Mouse (Mus musculus): ENCODE measurements around the gene Pnmal1.

DNA sequence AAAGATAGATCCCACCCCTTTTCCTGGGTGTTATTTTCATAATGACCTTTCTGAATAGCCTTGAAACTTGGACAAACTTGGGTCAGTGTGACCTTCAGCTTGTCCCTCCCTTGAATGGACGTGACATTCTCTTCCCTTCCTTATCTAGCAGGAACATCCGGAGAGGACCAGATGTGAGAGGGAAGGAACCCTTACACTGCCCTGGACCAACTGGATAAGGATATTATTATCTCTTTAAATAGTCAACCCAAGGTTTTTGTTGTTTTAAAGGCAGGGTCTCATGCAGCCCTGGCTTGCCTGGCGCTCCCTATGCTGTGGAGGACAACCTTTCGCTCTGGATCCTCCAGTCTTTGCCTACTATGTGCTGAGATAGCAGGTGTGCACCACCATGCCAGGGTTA lies 39.8 kb downstream of the Pnmal1 start:
- no peak for TF ChIP-seq CTCF (IDR thresholded peaks at IDR 0.05; ENCODE audit: extremely low read depth, insufficient read length, insufficient replicate concordance, low read depth, low read length)
- no peak for TF ChIP-seq POLR2A (IDR thresholded peaks at IDR 0.05; ENCODE audit: low read depth, low read length)

Data from small intestine, adult 2 months (tissue).